Mouse (Mus musculus) liver, postnatal 0 days (tissue): Measurements from ENCODE around the gene Ppm1b. TPM values are rescaled to one million over a fixed set of nuclear protein-coding genes. Genes with fewer than 3 reads are reported as not detected.

ENCODE experiments used
- ATAC-seq: fragments of 200-750 bp; cut with Nextera tagmentation; 2 replicates; pipeline ENCODE4 v1.8.0; 2017; ENCODE audit warnings: mild to moderate bottlenecking, moderate library complexity
- DNase-seq: peaks from one replicate; pipeline ENCODE4 v3.0.0-alpha.2; 2016
- H3K27ac ChIP-seq: fragments of 300-500 bp; sonication (generic); 2 replicates; pipeline ENCODE4 v1.5.1; 2014; ENCODE audit warnings: antibody characterized with exemption, moderate library complexity, mild to moderate bottlenecking, low read depth
- H3K27me3 ChIP-seq: fragments of 300-500 bp; sonication (generic); 2 replicates; pipeline ENCODE4 v1.6.1; 2014; ENCODE audit warnings: low read length, control low read depth, mixed read lengths; ENCODE audit not compliant: insufficient read depth
- H3K36me3 ChIP-seq: fragments of 300-500 bp; sonication (generic); replicated peaks from 2 replicates; pipeline ENCODE4 v1.6.1; 2014; ENCODE audit warnings: mild to moderate bottlenecking, control low read depth, low read length, moderate library complexity, mixed read lengths; ENCODE audit not compliant: insufficient read depth
- H3K4me1 ChIP-seq: fragments of 300-500 bp; sonication (generic); 2 replicates; pipeline ENCODE4 v1.6.1; 2014; ENCODE audit warnings: antibody characterized with exemption, mild to moderate bottlenecking, control low read depth; ENCODE audit not compliant: insufficient read depth
- H3K4me2 ChIP-seq: fragments of 300-500 bp; sonication (generic); 2 replicates; pipeline ENCODE4 v1.6.1; 2014; ENCODE audit warnings: low read depth, mild to moderate bottlenecking, low read length, moderate library complexity, mixed read lengths
- H3K4me3 ChIP-seq: fragments of 300-500 bp; sonication (generic); 2 replicates; pipeline ENCODE4 v1.5.1; 2014; ENCODE audit warnings: low read depth, low read length
- H3K9ac ChIP-seq: fragments of 300-500 bp; sonication (generic); replicated peaks from 2 replicates; pipeline ENCODE4 v1.6.1; 2014; ENCODE audit warnings: mild to moderate bottlenecking, moderate library complexity
- H3K9me3 ChIP-seq: fragments of 300-500 bp; sonication (generic); 2 replicates; pipeline ENCODE4 v1.6.1; 2016; ENCODE audit warnings: mild to moderate bottlenecking, control low read depth, low read length, mixed read lengths
- CTCF ChIP-seq: sonication (generic); IDR thresholded peaks from 2 replicates; pipeline ENCODE4 v1.5.1; 2016; ENCODE audit warnings: antibody characterized with exemption, low read depth
- EP300 ChIP-seq: IDR thresholded peaks from 2 replicates; pipeline ENCODE4 v1.6.1; 2016; ENCODE audit warnings: antibody characterized with exemption, low read depth, mild to moderate bottlenecking
- WGBS: fragments of 180-500 bp; shearing (Covaris S2); extraction: QIAGEN DNeasy Blood & Tissue Kit; methylation state at CpG from one replicate; pipeline ENCODE4 v1.1.7; 2014; ENCODE audit not compliant: insufficient replicate concordance; 5-methylcytosine and 5-hydroxymethylcytosine counted together
- polyA plus RNA-seq: library from polyadenylated mRNA; unstranded; fragments of >200 nt; fragmentation: Nextera tagmentation; extraction: Ambion mirVana; gene quantifications from 2 replicates; pipeline ENCODE4 v1.2.1, GENCODE M21; 2015

Ppm1b gene
- polyA plus RNA-seq, 1 experiment from 2014 or later: 41.6 TPM

GRCm38 (mm10) chr17:85048379-85048778 is 91.8 kb downstream of the Ppm1b start:
- H3K4me1 ChIP-seq: peaks cover 8% of the 10 kb centered on the region; the same call in 1 of the 2 replicates
- no peak overlapping the region for H3K27ac ChIP-seq
- TF ChIP-seq CTCF (no peak), EP300 (no peak)
- H3K9ac ChIP-seq: no peak overlapping the region
- 75% methylated on average over 5 of the region's 5 CpGs for WGBS
- no peaks in the 10 kb centered on the region for H3K36me3 ChIP-seq
- DNase-seq: no peak
- H3K4me2 ChIP-seq: no peak overlapping the region
- H3K4me3 ChIP-seq: no peak overlapping the region
- no peak for ATAC-seq
- H3K9me3 ChIP-seq: no peaks in the 10 kb centered on the region
- no peaks in the 10 kb centered on the region for H3K27me3 ChIP-seq

GRCm38 (mm10) chr17:85058276-85058675 is 101.7 kb downstream of the Ppm1b start:
- 80% methylated on average over 7 of the region's 7 CpGs for WGBS
- no peaks in the 10 kb centered on the region for H3K27me3 ChIP-seq
- H3K4me1 ChIP-seq: no peaks in the 10 kb centered on the region

GRCm38 (mm10) chr17:85059136-85059535 is 102.6 kb downstream of the Ppm1b start:
- TF ChIP-seq CTCF (no peak), EP300 (no peak)
- Histone ChIP-seq H3K4me1 (no peaks in the 10 kb centered on the region), H3K9me3 (no peaks in the 10 kb centered on the region), H3K27ac (no peak overlapping the region), H3K36me3 (peaks cover 13% of the 10 kb centered on the region), H3K9ac (no peak overlapping the region), H3K27me3 (no peaks in the 10 kb centered on the region), H3K4me3 (no peak overlapping the region), H3K4me2 (no peak overlapping the region)
- ATAC-seq (no peak), DNase-seq (no peak)
- 82% methylated on average over 6 of the region's 6 CpGs for WGBS

More at GRCm38 (mm10) chr17:85058276-85058675, 101.7 kb downstream of the Ppm1b start:
- TF ChIP-seq EP300 (no peak), CTCF (no peak)
- H3K4me3 ChIP-seq: no peak overlapping the region
- no peak overlapping the region for H3K9ac ChIP-seq
- H3K27ac ChIP-seq: no peak overlapping the region
- peaks cover 8% of the 10 kb centered on the region for H3K36me3 ChIP-seq
- H3K4me2 ChIP-seq: no peak overlapping the region
- DNase-seq: no peak
- H3K9me3 ChIP-seq: no peaks in the 10 kb centered on the region
- no peak for ATAC-seq

DNA sequence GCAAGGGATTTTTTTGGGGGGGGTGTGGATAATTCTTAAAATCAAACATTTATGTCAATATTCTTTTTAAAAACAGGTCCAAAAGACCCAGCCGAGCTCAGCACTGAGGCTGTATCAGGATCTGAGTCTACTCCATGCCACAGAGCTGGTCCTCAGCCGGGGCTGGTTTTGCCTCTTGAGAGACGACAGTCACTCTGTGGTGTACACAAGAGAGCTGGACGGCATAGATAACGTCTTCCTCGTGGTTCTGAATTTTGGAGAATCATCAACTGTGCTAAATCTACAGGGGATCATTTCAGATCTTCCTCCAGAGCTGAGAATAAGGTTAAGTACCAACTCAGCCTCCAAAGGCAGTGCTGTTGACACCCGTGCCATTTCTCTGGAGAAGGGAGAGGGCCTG is 107.0 kb downstream of the Ppm1b start:
- no peak overlapping the region for H3K9ac ChIP-seq
- no peaks in the 10 kb centered on the region for H3K9me3 ChIP-seq
- H3K27me3 ChIP-seq: no peaks in the 10 kb centered on the region
- DNase-seq: no peak
- no peak overlapping the region for H3K27ac ChIP-seq
- ATAC-seq: no peak
- TF ChIP-seq EP300 (no peak), CTCF (no peak)
- H3K4me1 ChIP-seq: no peaks in the 10 kb centered on the region
- no peak overlapping the region for H3K4me3 ChIP-seq
- H3K36me3 ChIP-seq: peaks cover 30% of the 10 kb centered on the region
- H3K4me2 ChIP-seq: no peak overlapping the region
- WGBS: 61% methylated on average over 7 of the region's 7 CpGs

- WGBS: 89% methylated on average over 7 of the region's 7 CpGs
- DNase-seq: no peak
Measured at GRCm38 (mm10) chr17:85067331-85067730, 110.8 kb downstream of the Ppm1b start.

GRCm38 (mm10) chr17:85070658-85071057 is 114.1 kb downstream of the Ppm1b start:
- H3K27ac ChIP-seq: no peak overlapping the region
- H3K4me1 ChIP-seq: no peaks in the 10 kb centered on the region
- DNase-seq (no peak), ATAC-seq (no peak)
- H3K4me2 ChIP-seq: no peak overlapping the region
- 81% methylated on average over 6 of the region's 6 CpGs for WGBS
- H3K9ac ChIP-seq: no peak overlapping the region
- H3K9me3 ChIP-seq: no peaks in the 10 kb centered on the region
- H3K4me3 ChIP-seq: no peak overlapping the region
- no peaks in the 10 kb centered on the region for H3K27me3 ChIP-seq
- TF ChIP-seq EP300 (no peak), CTCF (no peak)
- peaks cover 17% of the 10 kb centered on the region for H3K36me3 ChIP-seq

More at GRCm38 (mm10) chr17:85067331-85067730, 110.8 kb downstream of the Ppm1b start:
- no peak overlapping the region for H3K4me2 ChIP-seq
- ATAC-seq: no peak
- no peak overlapping the region for H3K9ac ChIP-seq
- H3K9me3 ChIP-seq: no peaks in the 10 kb centered on the region
- no peaks in the 10 kb centered on the region for H3K4me1 ChIP-seq
- no peak overlapping the region for H3K27ac ChIP-seq
- TF ChIP-seq EP300 (no peak), CTCF (no peak)
- no peak overlapping the region for H3K4me3 ChIP-seq
- peaks cover 32% of the 10 kb centered on the region for H3K36me3 ChIP-seq
- no peaks in the 10 kb centered on the region for H3K27me3 ChIP-seq
